Comparison of ENCODE assay signal across 30 mouse cellular contexts in genomic region chr9:12015978-12016377, GRCm38 (mm10).
DNase-seq lines count a peak whose midpoint lies in the region; ATAC-seq and TF ChIP-seq lines count a peak whose summit lies in the region.
"Had no signal": no experiment of that assay in that cellular context is flagged by ENCODE, and none has a peak within 500 bp of the region (broad histone marks: within the 10 kb centered on the region; RNA-seq: fewer than 3 reads in every experiment).

No protein-coding gene starts in this region.

- 73% methylated on average over 1 of the region's 1 CpGs for WGBS in kidney, postnatal 0 days
- WGBS in kidney, embryonic 14.5 days: 77% methylated on average over 1 of the region's 1 CpGs

- TF ChIP-seq RAD21 in CH12.LX (IDR thresholded peaks at IDR 0.05; ENCODE audit: low read depth, low read length): no peak

- H3K79me2 ChIP-seq in CH12.LX (replicated peaks; ENCODE audit: control insufficient read depth, extremely low read depth, insufficient read depth, poor library complexity, severe bottlenecking): no peaks in the 10 kb centered on the region

- in situ Hi-C loops in CH12.LX (cut with MboI; ENCODE audit: low pct_ligation_motif_present, low pct_unique_long_range_greater_than_20kb, low sequenced_read_pairs): no loop called here

- H3K4me1 ChIP-seq in kidney, postnatal 0 days (replicated peaks; ENCODE audit: insufficient read depth, low read length): no peaks in the 10 kb centered on the region
- no peaks in the 10 kb centered on the region for H3K4me1 ChIP-seq in kidney, embryonic 14.5 days (ENCODE audit: control insufficient read depth, insufficient read depth, low read length)
- H3K4me1 ChIP-seq in CH12.LX (ENCODE audit: control insufficient read depth in 1 of 2, insufficient read depth in 2 of 2): no peaks in the 10 kb centered on the region
- H3K4me1 ChIP-seq: hindbrain, embryonic 13.5 days; kidney, embryonic 15.5 days; liver, embryonic 13.5 days; lung, embryonic 15.5 days; midbrain, embryonic 10.5 days; midbrain, embryonic 15.5 days; neural tube, embryonic 15.5 days had no signal

- no peak for DNase-seq in kidney, postnatal 0 days (ENCODE audit: low spot score)
- DNase-seq in 416B (ENCODE audit: low read depth) (peak; percentile 12), CH12.LX (ENCODE audit: extremely low read depth) (peak; percentile 10), WW6 (ENCODE audit: low read depth, low spot score) (peak; percentile 3)
- no peak for DNase-seq in urinary bladder, adult 2 months (ENCODE audit: low spot score)
- DNase-seq in cerebellum, postnatal 4 days (ENCODE audit: low spot score in 2 of 2): no peak
- no peak for DNase-seq in retina, embryonic 14.5 days (ENCODE audit: low spot score)
- DNase-seq: adrenal gland, adult 2 months; adrenal gland, postnatal 36 days; cerebellum, adult 18-20 months; cerebellum, postnatal 10 days; gastrocnemius, postnatal 25 days; heart, adult 18-20 months; heart, postnatal 4 days; kidney, adult 11 months; kidney, postnatal 36 days; left cerebral cortex, postnatal 4 days; liver, embryonic 13.5 days; right cerebral cortex, adult 18-20 months; thymus, adult 2 months had no signal

- H3K27ac ChIP-seq in kidney, postnatal 0 days: no peak overlapping the region
- H3K27ac ChIP-seq in kidney, embryonic 14.5 days (ENCODE audit: low read depth, low read length): no peak overlapping the region
- no peak overlapping the region for H3K27ac ChIP-seq in CH12.LX (ENCODE audit: insufficient read depth, low read depth)
- H3K27ac ChIP-seq: hindbrain, embryonic 13.5 days; kidney, embryonic 15.5 days; layer of hippocampus, adult 2 months; liver, embryonic 13.5 days; lung, embryonic 15.5 days; midbrain, embryonic 10.5 days; midbrain, embryonic 15.5 days; neural tube, embryonic 15.5 days had no signal

- no peaks in the 10 kb centered on the region for H3K9me3 ChIP-seq in kidney, postnatal 0 days (replicated peaks; ENCODE audit: low read length)
- no peaks in the 10 kb centered on the region for H3K9me3 ChIP-seq in kidney, embryonic 14.5 days (ENCODE audit: control insufficient read depth, low read length)
- no peaks in the 10 kb centered on the region for H3K9me3 ChIP-seq in CH12.LX (replicated peaks; ENCODE audit: low read length)
- H3K9me3 ChIP-seq: hindbrain, embryonic 13.5 days; kidney, embryonic 15.5 days; liver, embryonic 13.5 days; lung, embryonic 15.5 days; midbrain, embryonic 10.5 days; midbrain, embryonic 15.5 days; neural tube, embryonic 15.5 days had no signal

- no peak overlapping the region for H3K9ac ChIP-seq in kidney, postnatal 0 days (ENCODE audit: low read depth, low read length)
- no peak overlapping the region for H3K9ac ChIP-seq in kidney, embryonic 14.5 days (ENCODE audit: low read depth, low read length)
- H3K9ac ChIP-seq in CH12.LX (ENCODE audit: insufficient read depth, low read depth): no peak overlapping the region
- H3K9ac ChIP-seq: hindbrain, embryonic 13.5 days; kidney, embryonic 15.5 days; liver, embryonic 13.5 days; lung, embryonic 15.5 days; midbrain, embryonic 15.5 days; neural tube, embryonic 15.5 days had no signal

- H3K4me2 ChIP-seq in kidney, postnatal 0 days (ENCODE audit: low read length): no peak overlapping the region
- H3K4me2 ChIP-seq in kidney, embryonic 14.5 days (replicated peaks; ENCODE audit: low read depth, low read length): no peak overlapping the region
- no peak overlapping the region for H3K4me2 ChIP-seq in CH12.LX (ENCODE audit: insufficient read depth, low read depth, poor library complexity, severe bottlenecking)
- H3K4me2 ChIP-seq: heart, embryonic 11.5 days; hindbrain, embryonic 13.5 days; kidney, embryonic 15.5 days; liver, embryonic 13.5 days; lung, embryonic 15.5 days; midbrain, embryonic 15.5 days; neural tube, embryonic 15.5 days had no signal

- TF ChIP-seq POLR2A in CH12.LX (IDR thresholded peaks at IDR 0.05; ENCODE audit: low read depth, low read length): no peak

- ATAC-seq in kidney, postnatal 0 days (replicated peaks; ENCODE audit: low FRiP score, low read depth): no peak
- no peak for ATAC-seq in kidney, embryonic 14.5 days (ENCODE audit: low FRiP score, low TSS enrichment)
- ATAC-seq: forebrain, embryonic 14.5 days; midbrain, embryonic 15.5 days had no signal

- peak; percentile 26; the same call in 1 of the 2 replicates for TF ChIP-seq CTCF in kidney, postnatal 0 days (IDR thresholded peaks at IDR 0.05; ENCODE audit: low read depth)
- TF ChIP-seq CTCF in CH12.LX (conservative IDR thresholded peaks at IDR 0.05 in 1 of 2, IDR thresholded peaks at IDR 0.05 in 1 of 2; ENCODE audit: low read depth in 2 of 2, low read length in 2 of 2): peak in 1 of 2 experiments; percentile 41; a peak in 2 of 4 replicates

- no peak overlapping the region for H3K4me3 ChIP-seq in kidney, postnatal 0 days (replicated peaks; ENCODE audit: low read depth, low read length)
- H3K4me3 ChIP-seq in kidney, embryonic 14.5 days (ENCODE audit: low read length): no peak overlapping the region
- no peak overlapping the region for H3K4me3 ChIP-seq in CH12.LX (replicated peaks in 1 of 3; ENCODE audit: low read depth in 2 of 3, low read length in 2 of 3, poor library complexity in 1 of 3)
- H3K4me3 ChIP-seq: hindbrain, embryonic 13.5 days; kidney, embryonic 15.5 days; layer of hippocampus, adult 2 months; liver, embryonic 13.5 days; lung, embryonic 15.5 days; midbrain, embryonic 10.5 days; midbrain, embryonic 15.5 days; neural tube, embryonic 15.5 days had no signal

- no peak for TF ChIP-seq EP300 in CH12.LX (IDR thresholded peaks at IDR 0.05; ENCODE audit: low read length)

- dilution Hi-C loops in CH12.LX (cut with MboI; ENCODE audit: extremely low pct_ligation_motif_present, extremely low pct_unique_long_range_greater_than_20kb, low sequenced_read_pairs): no loop called here

- no peaks in the 10 kb centered on the region for H3K27me3 ChIP-seq in kidney, postnatal 0 days (ENCODE audit: insufficient read depth, low read length)
- H3K27me3 ChIP-seq in kidney, embryonic 14.5 days (ENCODE audit: control insufficient read depth, insufficient read depth, low read length): no peaks in the 10 kb centered on the region
- H3K27me3 ChIP-seq in CH12.LX (replicated peaks): no peaks in the 10 kb centered on the region
- H3K27me3 ChIP-seq: hindbrain, embryonic 13.5 days; kidney, embryonic 15.5 days; liver, embryonic 13.5 days; lung, embryonic 15.5 days; midbrain, embryonic 15.5 days; neural tube, embryonic 15.5 days had no signal

- no peaks in the 10 kb centered on the region for H3K36me3 ChIP-seq in kidney, postnatal 0 days (ENCODE audit: insufficient read depth, low read length)
- no peaks in the 10 kb centered on the region for H3K36me3 ChIP-seq in kidney, embryonic 14.5 days (ENCODE audit: control insufficient read depth, insufficient read depth, low read length)
- H3K36me3 ChIP-seq in CH12.LX (replicated peaks in 1 of 2; ENCODE audit: control insufficient read depth in 1 of 2, insufficient read depth in 1 of 2, low read length in 1 of 2): no peaks in the 10 kb centered on the region
- H3K36me3 ChIP-seq: hindbrain, embryonic 13.5 days; kidney, embryonic 15.5 days; liver, embryonic 13.5 days; lung, embryonic 15.5 days; midbrain, embryonic 10.5 days; midbrain, embryonic 15.5 days; neural tube, embryonic 15.5 days had no signal

TF ChIP-seq in CH12.LX, 34 proteins besides CTCF, POLR2A, EP300 and RAD21:
- TF ChIP-seq MEF2A (IDR thresholded peaks at IDR 0.05; ENCODE audit: borderline replicate concordance, low read depth, low read length) (no peak), MAZ (IDR thresholded peaks at IDR 0.05; ENCODE audit: low read depth, low read length) (no peak), PAX5 (IDR thresholded peaks at IDR 0.05; ENCODE audit: low read length) (no peak), ETS1 (conservative IDR thresholded peaks at IDR 0.05; ENCODE audit: low read depth, low read length) (no peak), ZKSCAN1 (IDR thresholded peaks at IDR 0.05; ENCODE audit: borderline replicate concordance, low read depth, low read length) (no peak), HCFC1 (IDR thresholded peaks at IDR 0.05; ENCODE audit: low read depth, low read length) (no peak), MYC (IDR thresholded peaks at IDR 0.05; ENCODE audit: low read depth, low read length) (no peak), JUN (IDR thresholded peaks at IDR 0.05; ENCODE audit: insufficient read depth, low read depth, low read length) (no peak), POLR2AphosphoS2 (IDR thresholded peaks at IDR 0.05; ENCODE audit: low read depth, low read length) (no peak), UBTF (IDR thresholded peaks at IDR 0.05; ENCODE audit: low read depth, low read length) (no peak), ZMIZ1 (IDR thresholded peaks at IDR 0.05; ENCODE audit: low read depth, low read length) (no peak), ZNF384 (IDR thresholded peaks at IDR 0.05; ENCODE audit: low read depth, low read length) (no peak), USF2 (conservative IDR thresholded peaks at IDR 0.05; ENCODE audit: low read depth, low read length) (no peak), MAFK (IDR thresholded peaks at IDR 0.05; ENCODE audit: insufficient replicate concordance, low read length) (no peak), TCF12 (IDR thresholded peaks at IDR 0.05; ENCODE audit: low read depth, low read length) (no peak)

Comparison
In these comparisons a context has a peak if more than half of its experiments do, and no peak if none do; other contexts are left out.
1. DNase-seq: peak in 416B (single experiment), CH12.LX (single experiment) and WW6 (single experiment); none in kidney, postnatal 0 days (single experiment), urinary bladder, adult 2 months (single experiment), cerebellum, postnatal 4 days (0 of 2) and retina, embryonic 14.5 days (single experiment).